11 mouse cellular contexts compared by ENCODE assay signal in the genomic region with DNA sequence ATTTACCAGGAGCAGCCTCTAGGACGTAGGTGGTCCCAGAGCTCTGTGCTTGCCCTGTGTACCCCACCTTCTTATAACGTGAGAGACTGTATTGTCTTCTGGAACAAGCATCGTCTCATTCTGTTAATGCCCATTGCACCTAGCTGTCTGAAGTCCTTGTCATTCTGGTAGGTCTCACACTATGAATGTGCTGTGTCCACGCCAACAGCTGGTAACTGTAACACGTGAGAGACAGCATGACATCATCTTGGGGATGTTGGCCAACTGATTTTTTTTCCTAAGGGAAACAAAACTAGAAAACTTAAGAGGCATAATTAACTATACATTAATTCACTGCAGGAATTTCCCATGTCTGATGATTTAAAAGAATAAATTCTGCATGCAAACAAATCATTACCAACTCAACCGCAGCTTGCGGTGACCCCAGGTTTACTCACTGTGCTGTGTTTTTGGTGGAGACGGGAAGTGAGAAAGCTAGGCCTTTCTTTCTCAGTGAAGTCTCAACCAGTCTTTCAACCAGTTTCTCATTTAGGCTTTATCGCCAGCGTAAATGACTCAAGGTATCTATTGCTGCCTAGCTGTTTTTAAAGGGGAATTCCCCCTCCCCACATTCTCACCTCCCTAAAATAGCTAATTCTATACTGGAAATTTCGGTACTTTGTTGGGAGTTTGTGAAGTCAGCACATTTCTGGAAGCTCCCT. TPM values are rescaled to one million over a fixed set of nuclear protein-coding genes. Genes with fewer than 3 reads are reported as not detected.
DNase-seq lines count a peak whose midpoint lies in the region; ATAC-seq lines count a peak whose summit lies in the region.
"Had no signal": no experiment of that assay in that cellular context is flagged by ENCODE, and none has a peak within 500 bp of the region (broad histone marks: within the 10 kb centered on the region; RNA-seq: fewer than 3 reads in every experiment).

No protein-coding gene starts in this region.

- no peaks in the 10 kb centered on the region for H3K36me3 ChIP-seq in forebrain, embryonic 15.5 days
- H3K36me3 ChIP-seq: neural tube, embryonic 12.5 days had no signal

- no peak overlapping the region for H3K9ac ChIP-seq in forebrain, embryonic 15.5 days (replicated peaks)
- H3K9ac ChIP-seq: neural tube, embryonic 12.5 days had no signal

- peak overlapping the region; percentile 13 for H3K27ac ChIP-seq in forebrain, embryonic 15.5 days (replicated peaks)
- H3K27ac ChIP-seq: neural tube, embryonic 12.5 days had no signal

- ATAC-seq in forebrain, embryonic 15.5 days (replicated peaks) = peak; percentile 84
- peak; percentile 48; the same call in 1 of the 2 replicates for ATAC-seq in megakaryocyte, adult 5-6 weeks (ENCODE audit: poor library complexity, severe bottlenecking)

- DNase-seq in cerebellum, postnatal 10 days = peak; percentile 6 to 10
- no peak for DNase-seq in cerebellum, postnatal 36 days
- peak; percentile 72 for DNase-seq in lung, postnatal 10 days
- no peak for DNase-seq in lung, postnatal 25 days (ENCODE audit: low spot score)
- DNase-seq in right cerebral cortex, postnatal 36 days (ENCODE audit: low spot score in 2 of 2) = no peak
- DNase-seq in cerebellum, adult 11 months = no peak
- DNase-seq: kidney, adult 8-10 months; liver had no signal

- no peak overlapping the region for H3K4me2 ChIP-seq in forebrain, embryonic 15.5 days (replicated peaks)
- H3K4me2 ChIP-seq: neural tube, embryonic 12.5 days had no signal

- H3K4me1 ChIP-seq in forebrain, embryonic 15.5 days = peaks cover 15% of the 10 kb centered on the region; the same call in 1 of the 2 replicates
- H3K4me1 ChIP-seq: neural tube, embryonic 12.5 days had no signal

- H3K4me3 ChIP-seq in forebrain, embryonic 15.5 days = no peak overlapping the region
- H3K4me3 ChIP-seq: neural tube, embryonic 12.5 days had no signal

- no peaks in the 10 kb centered on the region for H3K27me3 ChIP-seq in forebrain, embryonic 15.5 days
- H3K27me3 ChIP-seq: neural tube, embryonic 12.5 days had no signal

- no peaks in the 10 kb centered on the region for H3K9me3 ChIP-seq in forebrain, embryonic 15.5 days
- H3K9me3 ChIP-seq: neural tube, embryonic 12.5 days had no signal

- WGBS in forebrain, embryonic 15.5 days = 32% methylated on average over 11 of the region's 11 CpGs

RNA-seq across cellular contexts. Expression of gene Cdk6, which starts 14.4 kb away (rescaled TPM):
- 30.8 and 39.4 TPM in 2 replicates for polyA plus RNA-seq in forebrain, embryonic 15.5 days (2015; fragmentation: Nextera tagmentation; extraction: Ambion mirVana)
- total RNA-seq in megakaryocyte, adult 5-6 weeks (2015) = 17.9 TPM in 2 replicates
- total RNA-seq in megakaryocyte, adult 5-6 weeks (2017) = 9.7 and 18.8 TPM in 2 replicates

Comparison
In these comparisons a context has a peak if more than half of its experiments do, and no peak if none do; other contexts are left out.
1. DNase-seq: peak in cerebellum, postnatal 10 days (2 of 2) and lung, postnatal 10 days (single experiment); none in cerebellum, postnatal 36 days (0 of 2), lung, postnatal 25 days (single experiment), right cerebral cortex, postnatal 36 days (0 of 2) and cerebellum, adult 11 months (single experiment).